Mouse (Mus musculus) cortical plate, adult 2 months (tissue): ENCODE results near the gene Fgf12.

Experiments used
- CTCF ChIP-seq: fragments of 200-500 bp; IDR thresholded peaks from 2 replicates; pipeline ENCODE4 v1.5.1; 2011; ENCODE audit warnings: mild to moderate bottlenecking, control low read depth, low read length; ENCODE audit not compliant: insufficient read depth; ENCODE audit errors: extremely low read depth
- POLR2A ChIP-seq: fragments of 200-500 bp; IDR thresholded peaks from 2 replicates; pipeline ENCODE4 v1.6.1; 2011; ENCODE audit warnings: mild to moderate bottlenecking, low read length, control low read depth; ENCODE audit not compliant: insufficient read depth; ENCODE audit errors: extremely low read depth

GRCm38 (mm10) chr16:28511413-28511812, 241.5 kb downstream of the Fgf12 start:
- TF ChIP-seq CTCF = no peak
- TF ChIP-seq POLR2A = no peak
